Mouse (Mus musculus) spleen, postnatal 4 days (tissue): ENCODE measurements at regions not wholly inside any gene's neighbourhood (a gene's known extent, or its start where the extent isn't known, plus 50 kb on each side); places are given as distances from the start of the nearest gene placed in this dataset.
A peak's percentile ranks its signal among the peaks of the same experiment; 100 is the strongest.

ENCODE experiments used
- DNase-seq, 2 experiments: peaks; one replicate each; pipeline ENCODE4 v3.0.0; 2022; ENCODE audit warnings: low spot score in 2 of 2

- no peak for DNase-seq
Measured at GRCm38 (mm10) chr9:116283790-116284526, 108.8 kb upstream of the Tgfbr2 start.

DNA sequence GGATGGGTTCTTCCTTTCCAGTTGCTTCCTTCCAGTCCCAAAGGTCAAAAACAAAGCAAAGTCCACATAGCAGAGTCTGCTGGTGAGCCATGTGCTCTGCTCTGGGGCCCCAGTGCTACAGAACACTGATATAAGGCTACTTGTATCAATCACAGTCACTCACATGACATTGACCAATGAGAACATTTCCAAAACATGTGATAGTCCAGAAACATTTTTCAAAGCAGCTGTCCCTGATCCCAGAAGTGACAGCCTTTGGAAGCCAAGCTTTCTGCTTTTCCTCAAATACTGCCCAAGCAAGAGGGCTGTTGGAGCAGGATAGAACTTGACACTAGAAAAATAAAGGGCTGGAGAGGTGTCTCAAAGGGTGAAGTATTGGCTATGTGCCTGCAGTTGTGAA is 106.5 kb upstream of the Tgfbr2 start:
- DNase-seq: no peak

DNA sequence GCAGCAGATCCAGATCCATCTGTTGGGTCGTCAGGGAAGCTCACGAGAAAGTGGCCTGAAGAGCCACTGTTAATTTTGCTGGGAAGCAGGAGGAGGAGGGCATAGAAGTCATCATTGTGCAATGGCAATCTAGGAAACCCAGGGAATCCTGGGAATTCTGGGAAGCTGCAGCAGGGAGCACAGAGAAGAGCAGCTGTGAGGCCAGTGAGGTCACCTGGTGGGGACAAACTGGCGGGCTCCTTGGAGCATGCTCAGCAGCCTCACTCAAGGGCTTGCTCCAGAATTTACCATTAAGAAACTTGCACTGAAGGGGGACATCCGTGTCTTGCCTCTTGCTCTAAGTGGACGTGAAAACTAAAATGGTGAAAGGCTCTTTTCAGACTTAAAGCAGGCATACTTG is 105.0 kb upstream of the Tgfbr2 start:
- no peak for DNase-seq

DNA sequence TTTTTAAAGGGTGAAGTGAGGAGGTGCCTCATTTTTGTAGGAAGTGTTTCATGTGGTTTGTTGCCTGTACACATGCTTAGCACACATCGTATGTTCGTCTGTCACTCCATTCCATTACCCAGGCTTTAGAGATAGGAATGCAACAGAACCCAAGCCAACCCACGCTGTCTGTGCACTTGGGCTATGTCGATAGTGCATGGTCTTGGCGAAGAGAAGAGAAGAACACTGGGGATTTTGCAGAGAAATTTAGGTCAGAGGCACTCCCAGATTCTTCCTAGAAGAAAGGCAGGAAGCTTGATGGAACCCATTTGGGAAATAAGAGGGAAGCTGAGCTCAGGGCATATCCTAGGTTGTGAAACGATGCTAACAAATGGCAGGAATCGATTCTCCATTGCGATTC is 103.7 kb upstream of the Tgfbr2 start:
- DNase-seq: no peak

- DNase-seq: no peak
Measured at GRCm38 (mm10) chr9:116277736-116278135, 102.6 kb upstream of the Tgfbr2 start.

GRCm38 (mm10) chr9:116276141-116276540 is 101.0 kb upstream of the Tgfbr2 start:
- DNase-seq: no peak

- no peak for DNase-seq
Measured at GRCm38 (mm10) chr9:116272446-116272845, 97.3 kb upstream of the Tgfbr2 start.

GRCm38 (mm10) chr9:116270417-116270828 is 95.3 kb upstream of the Tgfbr2 start:
- no peak for DNase-seq

DNA sequence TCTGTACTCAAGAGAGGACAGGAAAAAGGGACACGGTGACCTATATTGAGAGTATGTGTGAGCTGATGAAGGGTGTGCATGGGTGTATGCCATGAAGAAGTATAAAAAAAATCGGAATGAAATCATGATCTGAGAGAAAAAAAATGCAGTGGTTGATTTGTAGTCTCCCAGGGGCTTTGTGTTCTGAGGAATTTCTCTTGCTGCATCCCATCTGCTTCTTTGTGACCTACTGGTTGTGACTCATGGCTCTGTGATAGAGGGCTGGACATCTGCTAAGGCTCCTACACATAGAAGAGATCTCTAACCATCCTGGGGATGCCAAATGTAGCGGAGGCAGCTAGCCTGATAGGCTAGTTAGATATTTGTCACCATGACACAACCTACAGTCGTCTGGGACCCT is 92.3 kb upstream of the Tgfbr2 start:
- no peak for DNase-seq

DNA sequence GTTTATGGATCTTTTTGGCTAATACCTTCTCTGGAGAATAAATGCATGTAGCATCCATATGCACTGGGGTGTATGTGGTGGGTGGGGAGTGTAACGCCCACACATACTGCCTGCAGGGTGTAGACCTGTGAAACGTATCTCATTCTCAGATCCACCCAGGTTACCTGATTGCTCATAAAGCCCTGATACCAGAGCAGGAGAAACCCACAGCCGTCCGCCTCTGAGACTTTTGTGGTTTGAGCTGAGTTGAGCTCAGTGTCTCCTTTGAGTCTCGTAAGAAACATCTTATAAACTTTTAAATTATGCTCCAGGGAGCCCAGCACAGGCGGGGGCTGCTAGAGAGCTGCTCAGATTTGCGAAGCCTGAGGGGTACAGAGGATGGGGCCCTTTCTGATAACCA is 88.7 kb upstream of the Tgfbr2 start:
- no peak for DNase-seq

GRCm38 (mm10) chr9:116259569-116259968 is 84.4 kb upstream of the Tgfbr2 start:
- DNase-seq: no peak

GRCm38 (mm10) chr9:116253546-116253945 is 78.4 kb upstream of the Tgfbr2 start:
- peak; percentile 33 to 69 for DNase-seq

DNA sequence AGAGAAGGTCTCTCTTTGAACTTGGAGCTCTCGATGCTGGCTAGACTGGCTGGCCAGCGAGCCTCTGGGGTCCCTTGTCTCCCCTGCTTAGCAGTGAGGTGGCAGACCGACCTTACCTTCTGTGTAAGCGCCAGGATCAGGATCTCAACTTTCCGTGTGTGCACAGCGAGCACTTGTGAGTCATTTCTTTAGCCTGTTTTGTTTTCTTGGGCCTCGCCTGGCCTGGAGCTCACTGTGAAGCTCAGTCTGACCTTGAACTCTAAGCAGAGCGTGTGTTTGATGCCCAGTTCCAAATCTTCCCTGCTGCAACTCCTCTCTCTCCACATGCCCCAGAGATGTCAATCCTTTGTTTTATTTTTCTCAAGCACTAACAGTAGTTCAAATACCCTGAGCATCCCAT is 77.6 kb upstream of the Tgfbr2 start:
- DNase-seq: no peak

GRCm38 (mm10) chr9:116249791-116250190 is 74.6 kb upstream of the Tgfbr2 start:
- no peak for DNase-seq

DNA sequence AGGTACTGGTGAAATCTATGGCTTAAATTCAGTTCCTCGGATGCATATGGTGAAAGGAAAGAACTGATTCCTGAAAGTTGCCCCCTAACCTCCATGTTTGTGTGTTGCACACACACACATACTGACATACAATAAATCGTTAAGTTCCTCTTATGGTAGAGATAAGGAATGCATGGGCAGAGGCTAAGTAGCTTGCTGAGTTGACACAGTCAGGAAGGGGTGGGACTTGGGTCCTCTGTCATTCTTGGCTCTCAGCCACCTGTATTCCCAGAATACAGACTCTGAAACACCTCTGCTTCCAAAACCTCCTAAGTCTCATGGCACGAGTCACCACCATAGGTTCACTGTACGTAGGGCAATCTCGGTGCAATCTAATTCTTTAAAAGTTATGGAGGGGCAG is 70.0 kb upstream of the Tgfbr2 start:
- DNase-seq: no peak

- DNase-seq: no peak
Measured at GRCm38 (mm10) chr9:116244619-116244899, 69.4 kb upstream of the Tgfbr2 start.

- no peak for DNase-seq
Measured at GRCm38 (mm10) chr9:116243775-116244618, 68.8 kb upstream of the Tgfbr2 start.

DNA sequence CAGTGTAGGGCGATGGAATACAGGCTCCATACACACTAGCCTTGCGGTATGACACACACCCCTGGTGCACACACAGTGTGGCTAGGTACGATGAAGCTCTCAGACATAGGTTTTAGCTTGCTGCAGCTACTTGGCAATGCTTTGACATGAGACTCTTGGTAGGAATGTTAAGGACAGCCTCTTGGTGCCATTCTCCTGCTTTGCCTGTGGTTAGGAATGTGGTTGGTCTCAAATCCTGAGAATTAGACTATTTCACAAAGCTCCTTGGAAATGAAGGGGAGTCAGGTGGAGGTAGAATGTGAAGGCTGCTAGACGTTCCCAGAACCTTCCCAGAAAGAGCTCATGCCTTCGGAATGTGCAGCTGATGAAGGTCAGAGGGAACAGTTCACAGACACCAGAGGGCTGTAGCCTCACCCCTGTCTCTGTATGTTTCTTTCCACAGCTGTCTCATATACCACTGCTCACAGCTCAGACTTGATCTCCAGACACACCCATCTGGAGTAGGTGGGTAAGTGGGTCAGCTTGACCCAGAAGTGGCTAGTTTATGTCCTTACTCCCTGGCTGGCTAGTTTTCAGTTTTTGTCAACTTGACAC is 66.9 kb upstream of the Tgfbr2 start:
- no peak for DNase-seq

GRCm38 (mm10) chr9:116241290-116241689 is 66.1 kb upstream of the Tgfbr2 start:
- DNase-seq: no peak

DNA sequence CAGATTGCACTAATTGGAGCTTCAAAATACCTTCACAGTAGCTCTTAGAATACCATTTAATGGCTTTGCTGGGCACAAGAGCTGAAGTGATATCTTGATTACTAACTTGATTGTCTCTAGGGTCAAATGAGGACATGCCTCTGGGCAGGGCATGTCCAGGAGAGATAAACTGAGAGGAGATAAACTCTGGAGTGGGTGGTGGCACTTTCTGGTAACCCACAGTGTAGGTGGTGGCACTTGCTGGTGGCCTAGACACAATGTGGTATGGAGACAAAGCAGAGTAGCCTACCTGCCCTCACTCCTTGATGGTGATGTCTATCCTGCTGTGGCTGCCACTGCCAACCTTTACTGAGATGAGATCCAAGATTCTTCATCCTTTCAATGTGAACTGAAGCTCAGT is 61.7 kb upstream of the Tgfbr2 start:
- no peak for DNase-seq

GRCm38 (mm10) chr9:116234170-116234569 is 59.0 kb upstream of the Tgfbr2 start:
- DNase-seq: no peak

GRCm38 (mm10) chr9:116232386-116232785 is 57.2 kb upstream of the Tgfbr2 start:
- no peak for DNase-seq
